Mouse (Mus musculus): Measurements from ENCODE around the gene Cdk5rap2. TPM values are rescaled to one million over a fixed set of nuclear protein-coding genes. Genes with fewer than 3 reads are reported as not detected.

Cdk5rap2 gene
- polyA plus RNA-seq, 1 experiment from 2014 or later: 13.9 TPM

DNA sequence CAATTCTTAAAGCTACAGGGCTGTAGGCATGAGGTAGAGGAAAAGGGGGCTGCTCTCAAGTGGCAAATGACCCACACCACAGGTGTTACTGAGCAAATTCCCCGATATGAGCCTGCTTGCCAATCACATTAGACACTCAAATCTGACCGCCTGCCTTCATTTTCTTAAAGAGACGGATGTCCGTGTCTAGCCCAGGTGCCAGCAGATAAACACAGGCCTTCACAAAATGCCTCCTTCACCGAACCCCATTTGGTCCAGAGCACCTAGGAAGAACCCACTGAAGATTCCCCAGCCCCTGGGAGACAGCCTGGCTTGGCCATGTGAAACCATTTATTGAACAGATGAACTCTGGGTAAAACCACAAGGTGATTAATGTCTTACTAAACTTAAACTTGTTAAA, 13.5 kb downstream of the Cdk5rap2 start:
- Histone ChIP-seq H3K36me3 (peaks cover 7% of the 10 kb centered on the region; the same call in 1 of the 2 replicates), H3K4me2 (replicated peaks) (no peak overlapping the region), H3K27ac (no peak overlapping the region), H3K4me3 (replicated peaks) (no peak overlapping the region), H3K27me3 (replicated peaks) (no peaks in the 10 kb centered on the region), H3K9ac (no peak overlapping the region), H3K9me3 (no peaks in the 10 kb centered on the region), H3K4me1 (replicated peaks) (no peaks in the 10 kb centered on the region)
- 82% methylated on average over 5 of the region's 5 CpGs for WGBS
- no peak for ATAC-seq

DNA sequence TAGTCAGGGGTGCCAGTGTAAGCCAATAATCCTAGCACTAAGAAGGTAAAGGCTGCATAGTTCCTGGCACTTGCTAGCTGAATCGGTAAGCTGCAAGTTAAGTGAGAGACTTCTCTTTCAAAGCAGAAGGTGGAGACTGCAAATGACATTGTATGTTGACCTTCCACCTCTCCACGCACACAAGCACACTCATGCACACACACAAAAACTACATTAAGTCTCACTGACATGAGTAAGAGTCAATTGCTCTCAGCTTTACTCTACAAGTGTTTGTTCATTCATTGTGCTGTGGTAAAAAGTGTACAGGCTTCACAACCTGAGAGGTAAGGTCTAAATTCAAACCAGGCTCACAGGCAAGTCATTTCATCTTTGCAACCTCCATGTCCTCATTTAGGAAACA, 15.5 kb downstream of the Cdk5rap2 start:
- 92% methylated on average over 2 of the region's 2 CpGs for WGBS
- Histone ChIP-seq H3K4me3 (replicated peaks) (no peak overlapping the region), H3K4me2 (replicated peaks) (no peak overlapping the region), H3K4me1 (replicated peaks) (no peaks in the 10 kb centered on the region), H3K9me3 (no peaks in the 10 kb centered on the region), H3K9ac (no peak overlapping the region), H3K36me3 (no peaks in the 10 kb centered on the region), H3K27ac (no peak overlapping the region), H3K27me3 (replicated peaks) (no peaks in the 10 kb centered on the region)
- ATAC-seq: no peak

DNA sequence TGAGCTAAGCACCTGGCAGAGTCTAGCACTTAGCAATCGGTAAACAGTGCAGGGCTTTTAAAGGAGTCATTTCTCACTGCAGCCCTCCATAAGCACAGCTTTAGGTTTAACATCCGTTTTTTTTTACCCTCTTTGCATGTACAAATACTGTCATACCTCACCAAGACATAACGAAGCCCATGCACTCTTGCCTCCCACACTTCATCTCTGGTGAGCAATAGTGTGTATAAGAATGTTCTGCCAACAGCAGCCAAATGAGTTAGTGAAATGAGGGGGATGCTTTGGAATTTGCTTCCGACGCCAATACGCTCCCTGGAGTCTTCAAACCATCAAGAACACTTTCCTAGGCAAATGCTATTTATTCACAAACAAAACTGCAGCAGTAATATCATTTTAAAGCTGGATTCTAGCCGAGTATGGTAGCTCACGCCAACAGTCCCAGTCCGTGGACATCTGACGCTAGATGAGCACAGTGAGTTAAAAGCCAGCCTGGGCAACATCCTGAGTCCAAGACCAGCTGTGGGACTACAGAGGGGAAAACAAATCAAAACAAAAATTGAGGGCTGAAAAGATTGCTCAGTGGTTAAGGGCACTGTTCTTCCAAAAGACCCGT, 18.4 kb downstream of the Cdk5rap2 start:
- no peak for ATAC-seq

DNA sequence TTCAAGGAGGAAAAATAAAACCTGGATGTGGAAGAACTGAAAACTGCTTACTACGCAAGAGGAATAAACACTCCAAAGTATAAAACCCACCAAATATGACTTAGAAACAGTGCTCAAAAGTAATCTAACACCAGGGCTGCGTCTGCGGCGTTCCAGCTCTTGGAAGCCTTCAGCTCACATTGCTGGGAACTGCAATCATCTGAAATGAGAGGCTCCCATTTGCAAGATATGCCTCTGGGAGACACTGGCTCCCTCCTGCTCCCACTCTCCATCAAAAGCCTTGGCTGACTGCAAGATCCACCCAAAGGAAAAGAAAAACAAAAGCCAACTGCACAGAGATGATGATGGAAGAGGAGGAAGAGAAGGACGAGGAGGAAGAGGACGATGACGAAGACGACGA, 19.2 kb downstream of the Cdk5rap2 start:
- no peak for ATAC-seq
- H3K9me3 ChIP-seq: no peaks in the 10 kb centered on the region
- WGBS: 69% methylated on average over 9 of the region's 9 CpGs
- H3K4me1 ChIP-seq (replicated peaks): no peaks in the 10 kb centered on the region
- no peak overlapping the region for H3K9ac ChIP-seq
- no peak overlapping the region for H3K4me3 ChIP-seq (replicated peaks)
- no peak overlapping the region for H3K4me2 ChIP-seq (replicated peaks)
- no peaks in the 10 kb centered on the region for H3K27me3 ChIP-seq (replicated peaks)
- no peaks in the 10 kb centered on the region for H3K36me3 ChIP-seq
- no peak overlapping the region for H3K27ac ChIP-seq

More for the DNA sequence above, 18.4 kb downstream of the Cdk5rap2 start:
- Histone ChIP-seq H3K9me3 (no peaks in the 10 kb centered on the region), H3K9ac (no peak overlapping the region), H3K27ac (no peak overlapping the region), H3K4me3 (replicated peaks) (no peak overlapping the region), H3K36me3 (no peaks in the 10 kb centered on the region), H3K27me3 (replicated peaks) (no peaks in the 10 kb centered on the region), H3K4me2 (replicated peaks) (no peak overlapping the region), H3K4me1 (replicated peaks) (no peaks in the 10 kb centered on the region)
- 55% methylated on average over 11 of the region's 11 CpGs for WGBS

DNA sequence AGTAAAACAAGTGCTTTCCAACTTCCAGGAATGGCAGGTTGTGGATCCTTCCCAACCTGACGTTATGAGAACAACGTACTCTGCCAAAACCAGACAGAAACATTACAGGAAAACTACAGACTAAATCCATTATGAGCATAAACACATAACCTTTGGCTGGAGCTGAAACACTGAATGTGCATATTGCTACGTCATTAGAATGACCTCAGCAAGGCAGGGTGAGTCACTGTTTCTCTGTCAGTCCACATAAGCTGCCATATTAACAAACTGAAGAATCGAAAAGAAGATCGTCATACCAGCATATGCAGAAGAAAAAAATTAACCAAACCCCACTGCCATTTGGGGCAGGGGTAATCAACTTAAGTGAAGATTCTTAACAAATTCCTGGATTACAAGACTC, 24.0 kb downstream of the Cdk5rap2 start:
- Histone ChIP-seq H3K36me3 (no peaks in the 10 kb centered on the region), H3K4me3 (replicated peaks) (no peak overlapping the region), H3K4me2 (replicated peaks) (no peak overlapping the region), H3K27ac (no peak overlapping the region), H3K4me1 (replicated peaks) (no peaks in the 10 kb centered on the region), H3K9ac (no peak overlapping the region), H3K27me3 (replicated peaks) (no peaks in the 10 kb centered on the region), H3K9me3 (no peaks in the 10 kb centered on the region)
- 77% methylated on average over 5 of the region's 5 CpGs for WGBS
- no peak for ATAC-seq

DNA sequence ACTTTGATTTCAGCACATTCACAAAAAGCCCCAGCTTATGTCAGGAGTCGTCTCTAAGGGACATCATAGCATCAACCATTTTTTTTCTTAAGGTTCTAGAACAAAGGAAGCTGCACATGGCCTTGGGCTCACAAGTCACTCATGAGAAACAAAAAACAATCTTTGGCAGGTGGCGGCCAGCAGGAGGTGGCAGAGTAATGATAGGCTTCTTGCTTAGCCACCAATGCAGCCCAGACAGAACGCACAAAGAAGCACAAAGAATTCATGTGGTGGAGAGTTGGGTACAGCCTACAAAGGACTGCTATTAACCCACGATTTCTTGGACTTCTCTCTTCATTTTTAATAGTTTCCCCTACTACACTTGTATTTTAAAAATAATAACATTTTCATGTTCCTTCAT, 32.9 kb downstream of the Cdk5rap2 start:
- Histone ChIP-seq H3K36me3 (no peaks in the 10 kb centered on the region), H3K4me2 (replicated peaks) (no peak overlapping the region), H3K9me3 (no peaks in the 10 kb centered on the region), H3K9ac (no peak overlapping the region), H3K4me3 (replicated peaks) (no peak overlapping the region), H3K27ac (no peak overlapping the region), H3K4me1 (replicated peaks) (no peaks in the 10 kb centered on the region), H3K27me3 (replicated peaks) (no peaks in the 10 kb centered on the region)
- no peak for ATAC-seq
- 85% methylated on average over 4 of the region's 4 CpGs for WGBS

DNA sequence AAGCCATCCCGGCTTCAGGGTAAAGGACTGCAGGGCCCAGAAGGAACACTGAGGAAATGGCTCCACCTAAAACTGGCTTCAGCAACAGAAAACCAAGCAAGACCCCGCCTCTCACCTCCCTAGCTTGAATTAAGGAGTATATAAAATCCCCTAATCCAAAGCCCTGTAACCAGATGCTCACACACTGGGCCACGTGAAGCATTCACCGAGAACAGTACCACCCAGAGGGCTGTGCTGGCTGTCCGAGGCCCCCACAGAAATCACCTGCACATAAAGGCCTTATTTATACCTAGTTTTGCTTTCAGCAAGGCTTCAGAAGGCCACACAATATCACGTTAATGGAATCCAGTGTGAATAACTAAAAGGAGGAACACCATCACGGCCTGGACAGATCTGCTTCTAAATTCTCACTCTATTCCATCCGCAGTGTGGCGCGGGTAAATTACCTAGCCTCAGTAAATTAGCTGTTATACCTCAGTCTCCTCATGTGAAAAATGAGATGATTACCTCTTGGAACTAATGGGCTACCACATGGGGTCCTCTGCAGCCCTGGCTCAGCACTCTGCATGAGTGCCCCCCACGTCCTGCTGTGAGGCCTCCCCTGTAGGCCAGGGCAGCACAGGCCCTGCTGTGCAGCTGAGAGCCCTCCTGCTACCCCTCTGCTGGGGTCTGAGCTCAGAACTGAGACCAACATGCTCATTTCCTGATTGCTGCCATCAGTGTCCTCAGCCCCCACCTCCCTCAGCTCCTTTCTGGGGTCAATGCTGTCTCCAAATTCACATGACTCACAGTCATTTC, 45.0 kb downstream of the Cdk5rap2 start:
- H3K4me1 ChIP-seq (replicated peaks): no peaks in the 10 kb centered on the region
- WGBS: 87% methylated on average over 11 of the region's 11 CpGs

DNA sequence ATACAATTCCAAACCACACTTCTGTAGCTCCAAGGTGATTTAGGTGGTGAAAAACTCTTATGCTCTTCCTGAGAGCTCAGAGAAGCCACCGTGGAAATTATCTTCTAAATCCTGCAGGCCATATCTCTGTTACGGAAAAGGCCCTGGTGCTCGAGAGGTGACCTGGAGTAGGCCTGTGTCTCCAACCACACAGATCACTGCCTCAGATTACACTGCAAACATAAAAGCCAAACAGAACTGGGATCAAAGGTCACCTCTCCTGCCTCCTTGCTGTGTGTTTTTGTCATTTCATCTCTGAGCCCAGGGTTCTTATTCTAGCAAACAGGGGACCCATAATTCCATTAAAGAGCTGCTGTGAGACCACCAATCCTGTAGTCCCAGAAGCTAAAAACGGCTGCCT, 48.9 kb downstream of the Cdk5rap2 start:
- WGBS: 54% methylated on average over 4 of the region's 4 CpGs
- Histone ChIP-seq H3K4me3 (replicated peaks) (no peak overlapping the region), H3K27ac (no peak overlapping the region), H3K4me1 (replicated peaks) (no peaks in the 10 kb centered on the region), H3K27me3 (replicated peaks) (no peaks in the 10 kb centered on the region), H3K36me3 (0 out of 2 replicates have a peak, but pooled peaks cover 5% of the 10 kb centered on the region), H3K4me2 (replicated peaks) (no peak overlapping the region), H3K9me3 (no peaks in the 10 kb centered on the region), H3K9ac (no peak overlapping the region)
- peak; percentile 75 for ATAC-seq

More for the DNA sequence above, 45.0 kb downstream of the Cdk5rap2 start:
- no peak for ATAC-seq
- no peak overlapping the region for H3K4me3 ChIP-seq (replicated peaks)
- no peaks in the 10 kb centered on the region for H3K9me3 ChIP-seq
- H3K4me2 ChIP-seq (replicated peaks): no peak overlapping the region
- H3K27ac ChIP-seq: no peak overlapping the region
- no peaks in the 10 kb centered on the region for H3K27me3 ChIP-seq (replicated peaks)
- H3K9ac ChIP-seq: no peak overlapping the region
- 0 out of 2 replicates have a peak, but pooled peaks cover under 1% of the 10 kb centered on the region for H3K36me3 ChIP-seq

DNA sequence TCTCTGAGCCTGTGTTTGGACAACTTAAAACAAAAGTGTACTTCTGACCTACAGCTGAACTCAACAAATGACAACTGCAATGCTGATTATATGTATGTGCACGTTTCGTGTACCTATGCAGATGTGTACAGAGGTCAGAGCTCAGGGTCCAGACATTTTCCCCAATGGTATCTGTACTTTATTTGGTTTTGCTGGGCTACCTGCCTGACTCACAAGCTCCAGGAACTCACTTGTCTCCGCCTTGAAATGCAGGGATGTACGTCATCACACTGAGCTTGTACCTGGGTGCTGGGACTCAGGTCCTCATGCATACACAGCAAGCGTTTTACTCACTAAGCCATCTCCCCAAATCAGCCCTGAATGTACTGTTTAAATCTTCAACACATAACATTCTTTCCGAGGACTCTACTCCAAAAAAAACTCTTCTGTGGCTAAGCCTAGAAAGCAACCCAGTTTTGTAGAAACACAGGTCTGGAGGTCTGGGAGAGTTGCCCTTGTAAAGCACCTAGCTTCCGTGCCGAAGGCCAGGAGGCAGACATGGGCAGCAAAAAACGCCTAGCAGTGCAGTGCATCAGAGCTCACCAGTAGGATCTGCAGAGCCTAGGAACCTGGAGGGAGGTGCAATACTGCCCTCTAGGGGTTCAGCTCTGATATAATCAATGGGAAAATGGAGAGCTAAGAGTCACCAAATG, 54.4 kb downstream of the Cdk5rap2 start:
- Histone ChIP-seq H3K4me3 (replicated peaks) (no peak overlapping the region), H3K9me3 (no peaks in the 10 kb centered on the region), H3K36me3 (peaks cover 5% of the 10 kb centered on the region; the same call in 1 of the 2 replicates), H3K4me2 (replicated peaks) (no peak overlapping the region), H3K27ac (no peak overlapping the region), H3K9ac (no peak overlapping the region), H3K27me3 (replicated peaks) (no peaks in the 10 kb centered on the region), H3K4me1 (replicated peaks) (no peaks in the 10 kb centered on the region)
- 58% methylated on average over 9 of the region's 9 CpGs for WGBS
- peak; percentile 72 for ATAC-seq

DNA sequence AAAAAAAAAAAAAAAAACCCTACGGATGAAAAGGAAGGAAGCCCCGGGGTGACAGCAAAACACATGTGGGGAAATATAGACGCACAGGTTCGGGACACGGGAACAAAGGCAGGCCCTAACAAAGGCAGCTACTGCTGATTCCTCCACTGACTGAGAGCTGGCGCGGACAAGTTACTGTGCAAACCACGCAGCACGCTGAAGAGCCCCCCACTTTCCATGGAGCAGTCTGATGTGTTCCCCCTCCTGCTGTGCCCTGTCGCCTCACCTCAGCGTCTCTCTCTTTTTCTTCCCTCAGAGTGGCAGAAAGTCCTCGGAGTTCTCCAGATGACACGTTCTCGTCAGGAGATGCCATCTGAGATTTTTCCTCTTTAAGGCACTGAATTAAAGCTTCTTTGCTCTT, 55.8 kb downstream of the Cdk5rap2 start:
- no peaks in the 10 kb centered on the region for H3K4me1 ChIP-seq (replicated peaks)
- H3K36me3 ChIP-seq: no peaks in the 10 kb centered on the region; the same call in 1 of the 2 replicates
- no peak overlapping the region for H3K27ac ChIP-seq
- WGBS: 92% methylated on average over 14 of the region's 14 CpGs
- no peak overlapping the region for H3K9ac ChIP-seq
- H3K4me2 ChIP-seq (replicated peaks): no peak overlapping the region
- no peaks in the 10 kb centered on the region for H3K9me3 ChIP-seq
- no peak overlapping the region for H3K4me3 ChIP-seq (replicated peaks)
- no peak for ATAC-seq
- H3K27me3 ChIP-seq (replicated peaks): no peaks in the 10 kb centered on the region

DNA sequence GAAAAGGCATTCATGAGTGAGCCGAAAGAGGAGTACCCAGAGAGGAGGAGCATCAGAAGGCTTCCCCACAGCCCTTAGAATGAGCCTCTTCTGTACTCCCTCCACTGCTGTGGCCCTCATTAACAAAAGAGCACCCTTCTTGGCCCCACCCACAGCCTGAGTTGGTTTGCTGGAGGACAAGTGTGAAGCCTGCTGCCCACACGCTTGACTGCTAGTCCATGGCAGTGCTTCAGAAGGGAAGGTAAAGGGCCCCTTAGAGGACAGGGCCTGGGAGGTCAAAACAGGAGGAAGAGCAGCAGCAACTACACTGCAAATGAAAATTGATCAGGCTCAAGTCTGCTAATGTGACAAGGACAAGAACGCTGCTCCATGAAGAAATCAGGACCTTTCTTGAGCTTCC, 56.6 kb downstream of the Cdk5rap2 start:
- Histone ChIP-seq H3K4me1 (replicated peaks) (no peaks in the 10 kb centered on the region), H3K9me3 (no peaks in the 10 kb centered on the region), H3K4me3 (replicated peaks) (no peak overlapping the region), H3K27me3 (replicated peaks) (no peaks in the 10 kb centered on the region), H3K36me3 (no peaks in the 10 kb centered on the region; the same call in 1 of the 2 replicates), H3K9ac (no peak overlapping the region), H3K27ac (no peak overlapping the region), H3K4me2 (replicated peaks) (no peak overlapping the region)
- 87% methylated on average over 3 of the region's 3 CpGs for WGBS
- ATAC-seq: no peak

DNA sequence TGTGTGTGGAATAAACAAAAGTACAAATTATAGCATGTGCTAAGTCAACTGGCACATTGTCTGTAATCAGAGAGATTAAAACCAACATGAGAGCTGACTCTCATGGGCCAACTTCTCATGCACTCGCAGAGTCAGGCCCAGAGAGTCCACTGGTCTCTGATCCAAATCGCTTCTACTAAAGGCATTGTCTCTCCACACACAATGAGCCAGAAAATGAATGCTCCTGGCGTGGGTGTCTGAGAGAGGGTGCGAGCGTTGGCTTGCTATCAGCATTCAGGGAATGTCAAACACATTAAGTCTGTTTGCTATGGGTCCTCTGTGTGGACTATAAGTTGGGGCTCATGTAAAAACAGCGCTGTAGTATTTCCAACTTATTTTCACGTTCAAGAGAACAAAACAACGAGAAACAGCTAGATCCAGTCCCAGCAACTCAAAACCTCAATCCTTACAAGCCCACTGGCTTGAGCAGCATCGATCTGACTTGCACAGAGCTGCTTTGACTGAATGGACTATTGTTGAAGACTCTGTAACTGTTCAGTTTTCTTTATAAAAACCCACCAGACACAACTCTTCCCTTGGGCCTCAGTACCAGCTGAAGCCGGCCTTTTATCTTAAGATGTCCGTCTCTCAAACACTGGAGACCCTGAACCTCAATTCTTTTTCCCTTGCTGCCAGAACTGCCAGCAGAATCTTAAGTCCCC, 74.6 kb downstream of the Cdk5rap2 start:
- H3K36me3 ChIP-seq: no peaks in the 10 kb centered on the region
- WGBS: 77% methylated on average over 11 of the region's 11 CpGs
- no peaks in the 10 kb centered on the region for H3K27me3 ChIP-seq (replicated peaks)

More for the DNA sequence above, 74.6 kb downstream of the Cdk5rap2 start:
- no peak overlapping the region for H3K4me2 ChIP-seq (replicated peaks)
- H3K27ac ChIP-seq: no peak overlapping the region
- no peak for ATAC-seq
- no peaks in the 10 kb centered on the region for H3K4me1 ChIP-seq (replicated peaks)
- no peak overlapping the region for H3K4me3 ChIP-seq (replicated peaks)
- H3K9ac ChIP-seq: no peak overlapping the region
- H3K9me3 ChIP-seq: no peaks in the 10 kb centered on the region
